Mouse (Mus musculus) retina, adult 2 months (tissue): ENCODE results near the gene Cybc1.

Source experiments
- DNase-seq: peaks from one replicate; pipeline ENCODE4 v3.0.0-alpha.2; 2012; ENCODE audit warnings: low read depth, low spot score

Cybc1 gene

DNA sequence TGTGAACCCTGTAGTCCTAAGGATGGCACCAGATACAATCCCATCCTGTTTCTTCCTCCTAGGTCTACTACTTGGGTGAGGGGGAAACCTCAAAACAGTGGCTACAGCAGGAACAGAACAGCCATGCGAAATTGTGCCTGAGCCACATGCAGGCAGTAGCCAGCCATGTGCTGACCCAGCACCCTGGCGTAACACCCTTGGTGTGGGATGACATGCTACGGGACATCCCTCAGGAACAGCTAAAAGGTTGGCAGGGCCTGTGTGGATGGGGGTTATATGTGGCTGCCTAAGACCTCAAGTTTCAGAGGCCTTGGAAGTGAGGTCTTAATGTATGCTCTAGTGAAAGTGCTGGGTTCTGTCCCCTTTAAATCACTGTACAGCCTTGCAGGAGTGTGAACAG lies 12.3 kb downstream of the Cybc1 start:
- DNase-seq = no peak

- DNase-seq = peak; percentile 90
Measured at GRCm38 (mm10) chr11:121204161-121205006, 24.7 kb downstream of the Cybc1 start, which contains the start of the genes Hexdc and Ogfod3. TSS of gene Hexdc (plus strand) at chr11:121204433. TSS of gene Ogfod3 (minus strand) at chr11:121204711.

DNA sequence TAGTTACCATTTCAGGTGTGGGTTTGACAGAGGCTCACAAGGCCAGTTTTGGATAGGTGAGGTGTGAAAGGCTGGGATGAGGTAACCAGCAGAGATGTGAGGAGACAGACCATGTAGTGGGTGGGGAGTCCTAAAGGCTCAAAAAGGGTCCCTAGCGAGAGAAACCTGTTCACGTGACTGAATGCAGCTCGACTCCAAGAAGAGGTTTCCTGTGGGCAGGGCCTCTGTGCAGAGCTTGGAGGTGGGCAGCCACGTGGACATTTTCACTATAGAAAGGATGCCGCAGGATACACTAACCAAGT lies 25.3 kb downstream of the Cybc1 start:
- no peak for DNase-seq

- no peak for DNase-seq
Measured at GRCm38 (mm10) chr11:121201436-121202198, 27.5 kb downstream of the Cybc1 start.

DNA sequence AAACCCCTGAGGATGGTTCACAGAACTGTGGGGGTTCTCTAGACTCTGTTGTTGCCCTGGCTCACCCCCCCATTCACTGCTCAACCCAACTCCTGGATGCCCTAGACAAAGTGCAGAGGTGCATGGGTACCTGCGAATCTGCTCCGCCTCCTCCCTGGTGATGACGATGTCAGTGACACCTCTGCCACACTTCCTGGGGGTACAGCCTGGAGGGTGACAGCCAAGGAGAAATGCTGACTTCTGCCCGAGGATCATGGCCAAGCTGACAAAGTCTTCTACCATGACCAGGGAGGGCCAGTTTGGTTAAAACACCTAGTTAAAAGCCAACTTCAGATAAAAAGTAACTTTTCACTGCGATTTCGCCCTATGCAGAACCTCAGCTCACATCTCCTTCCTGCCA lies 28.3 kb downstream of the Cybc1 start:
- no peak for DNase-seq

DNA sequence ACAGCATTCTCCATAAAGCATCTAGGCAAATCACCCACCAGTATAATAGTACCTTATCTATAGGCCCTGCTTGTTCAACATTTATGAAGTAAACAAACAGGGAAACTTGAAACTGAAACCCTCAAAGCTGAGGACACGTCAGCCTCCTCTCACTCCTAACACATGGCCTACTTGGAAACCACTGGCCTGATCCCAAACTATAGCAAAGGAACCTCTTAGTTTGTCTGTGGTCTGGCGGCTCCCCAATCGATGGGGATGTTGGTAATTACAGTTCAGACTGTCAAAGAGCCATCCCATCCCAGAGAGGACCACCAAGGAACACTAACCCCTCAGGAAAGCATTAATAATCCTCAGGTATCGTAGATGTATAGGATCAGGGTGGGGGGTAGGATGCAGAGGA lies 29.3 kb downstream of the Cybc1 start:
- DNase-seq = no peak

- no peak for DNase-seq
Measured at GRCm38 (mm10) chr11:121198622-121199021, 30.5 kb downstream of the Cybc1 start.

GRCm38 (mm10) chr11:121193415-121193814 lies 35.7 kb downstream of the Cybc1 start:
- no peak for DNase-seq

- no peak for DNase-seq
Measured at GRCm38 (mm10) chr11:121192742-121193141, 36.4 kb downstream of the Cybc1 start.

DNA sequence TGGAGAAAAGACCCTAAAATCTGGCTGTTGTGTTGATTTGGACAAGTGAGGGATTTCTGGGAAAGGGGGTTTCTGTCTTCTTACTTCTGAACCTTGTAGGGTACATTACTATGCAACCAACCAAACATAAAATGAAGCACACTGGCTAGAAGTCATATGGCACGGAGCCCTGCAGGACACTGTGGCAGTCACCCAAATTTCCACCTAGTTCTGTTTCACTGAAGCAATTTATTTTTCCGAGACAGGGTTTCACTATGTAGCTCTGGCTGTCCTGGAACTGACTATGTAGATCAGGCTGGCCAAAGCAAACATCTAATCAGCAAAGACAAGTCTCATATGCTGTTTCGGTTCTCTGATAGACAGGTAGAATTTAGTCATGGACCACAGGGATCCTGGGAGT lies 39.4 kb downstream of the Cybc1 start:
- no peak for DNase-seq

DNA sequence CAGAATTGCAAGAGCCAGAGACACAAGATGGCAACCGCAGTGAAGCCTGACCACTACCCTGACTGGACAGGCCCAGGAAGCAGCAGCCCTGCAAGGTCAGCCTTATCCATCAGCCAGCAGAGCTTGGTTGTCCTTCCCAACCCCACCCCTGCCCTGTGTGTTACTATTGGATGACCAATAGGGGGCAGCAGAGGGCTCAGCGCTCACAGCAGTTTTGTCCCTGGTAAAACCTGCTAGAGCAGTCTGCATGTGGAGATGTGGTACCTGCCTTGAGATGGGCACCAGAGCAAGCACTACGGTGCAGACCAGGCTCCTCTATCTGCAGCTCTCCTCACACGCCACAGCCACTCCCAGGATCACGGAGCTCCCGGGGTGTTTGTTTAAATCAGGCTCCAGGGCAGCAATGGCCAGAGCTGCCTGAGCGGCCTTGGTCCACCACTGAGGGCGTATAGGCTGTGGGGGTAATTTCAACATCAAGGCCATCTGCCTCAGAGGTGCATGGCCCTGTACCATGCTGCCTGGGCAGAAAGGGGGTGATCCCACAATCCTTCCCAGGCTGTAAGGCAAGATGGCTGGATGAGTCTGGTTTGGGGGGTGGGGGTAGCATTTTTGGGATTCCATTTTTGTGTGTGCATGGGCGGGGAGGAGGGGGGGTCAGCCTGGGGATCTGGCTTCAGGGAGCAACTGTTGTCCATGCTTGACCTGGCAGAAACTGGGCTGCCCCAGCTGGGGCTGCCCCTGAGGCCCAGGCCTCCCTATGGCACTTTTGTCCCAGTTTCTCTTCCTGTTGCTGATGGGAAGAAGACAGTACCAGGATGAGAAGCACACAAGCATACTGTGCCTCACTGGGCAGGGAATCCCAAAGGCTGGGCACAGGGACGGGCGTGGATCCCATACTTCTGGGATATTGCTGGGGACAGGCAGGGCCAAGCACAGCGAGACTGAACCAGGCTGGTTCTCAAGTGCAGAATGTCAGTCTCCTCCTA lies 52.5 kb downstream of the Cybc1 start:
- DNase-seq = peak; percentile 47

GRCm38 (mm10) chr11:121174234-121174633 lies 54.9 kb downstream of the Cybc1 start:
- no peak for DNase-seq

GRCm38 (mm10) chr11:121173203-121173602 lies 55.9 kb downstream of the Cybc1 start:
- no peak for DNase-seq
